Mouse (Mus musculus): ENCODE data around the gene Sys1. TPM values are rescaled to one million over a fixed set of nuclear protein-coding genes. Genes with fewer than 3 reads are reported as not detected.
A peak's percentile ranks its signal among the peaks of the same experiment; 100 is the strongest.

The Sys1 gene
- polyA plus RNA-seq, 1 experiment = 19.8 TPM

DNA sequence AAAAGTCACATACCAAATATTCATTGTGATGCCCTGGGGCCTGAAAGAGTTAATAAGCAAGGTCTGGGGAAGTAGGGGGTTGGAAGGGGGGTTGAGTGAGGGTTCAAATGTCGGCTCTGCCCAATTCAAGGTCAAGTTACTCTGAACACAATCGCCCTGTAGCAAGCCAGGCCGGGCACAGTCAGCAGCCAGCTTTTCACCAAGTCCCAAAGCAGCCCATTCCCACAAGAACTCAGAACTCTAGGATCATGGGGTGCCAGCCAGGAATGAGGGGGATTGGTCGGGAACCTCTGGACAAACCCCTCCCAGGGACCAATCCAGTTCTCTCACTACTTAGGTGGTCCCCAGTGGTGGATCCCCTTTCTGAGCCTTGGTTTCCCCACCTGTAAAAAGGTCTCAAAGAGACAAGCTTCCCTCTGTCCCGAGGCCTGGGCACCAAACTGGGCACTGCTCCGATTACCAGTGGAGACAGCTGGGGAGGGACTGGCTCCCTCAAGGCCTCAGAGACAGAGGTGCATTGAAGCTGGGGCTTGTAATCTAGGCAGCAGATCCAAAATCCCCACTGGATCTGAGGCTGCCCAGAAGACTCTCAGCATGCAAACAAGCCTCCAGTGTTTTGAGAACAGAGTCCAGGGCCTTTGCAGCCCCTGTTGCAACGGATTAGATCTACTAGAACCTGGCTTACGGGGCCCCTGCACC lies 20.4 kb upstream of the Sys1 start:
- H3K27ac ChIP-seq (ENCODE audit: insufficient read depth, low read length) = no peak overlapping the region
- H3K4me1 ChIP-seq (ENCODE audit: control insufficient read depth, insufficient read depth, low read length) = peaks cover 29% of the 10 kb centered on the region

DNA sequence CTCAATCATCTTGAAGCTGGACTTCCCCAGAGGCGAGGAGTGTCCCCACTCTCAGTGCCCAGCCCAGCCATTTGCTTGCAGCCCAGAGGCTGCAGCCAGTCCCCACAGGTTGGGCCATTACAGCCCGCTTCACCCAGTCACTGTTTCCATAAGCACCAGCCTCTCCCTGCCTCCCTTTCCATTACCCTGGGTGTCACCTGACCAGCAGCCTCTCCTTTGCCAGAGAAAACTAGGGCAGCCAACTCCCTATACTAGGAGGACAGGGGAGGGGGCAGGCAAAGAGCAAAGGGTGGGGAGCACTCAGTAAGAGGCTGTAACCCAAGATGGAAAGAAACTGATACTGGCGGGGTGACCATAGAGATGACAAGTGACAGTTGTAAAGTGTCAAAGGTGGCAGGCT lies 19.8 kb upstream of the Sys1 start:
- peak overlapping the region; percentile 14; the same call in 1 of the 2 replicates for H3K9ac ChIP-seq (ENCODE audit: low read depth, poor library complexity, severe bottlenecking)
- H3K4me3 ChIP-seq (ENCODE audit: low read depth, low read length) = no peak overlapping the region
- H3K36me3 ChIP-seq (ENCODE audit: control insufficient read depth, insufficient read depth, low read length, poor library complexity, severe bottlenecking) = no peaks in the 10 kb centered on the region
- H3K9me3 ChIP-seq (replicated peaks; ENCODE audit: control insufficient read depth, insufficient read depth, low read length, poor library complexity, severe bottlenecking) = no peaks in the 10 kb centered on the region
- no peak overlapping the region for H3K27ac ChIP-seq (ENCODE audit: insufficient read depth, low read length)
- peaks cover 27% of the 10 kb centered on the region for H3K4me1 ChIP-seq (ENCODE audit: control insufficient read depth, insufficient read depth, low read length)
- TF ChIP-seq CTCF (IDR thresholded peaks at IDR 0.05; ENCODE audit: low read depth, low read length) (no peak), POLR2A (IDR thresholded peaks at IDR 0.05; ENCODE audit: insufficient read depth, low read length) (no peak), EP300 (IDR thresholded peaks at IDR 0.05; ENCODE audit: insufficient read depth, low read depth, low read length) (no peak)
- no peaks in the 10 kb centered on the region for H3K27me3 ChIP-seq (ENCODE audit: control insufficient read depth, insufficient read depth, low read length, poor library complexity, severe bottlenecking)

More for the DNA sequence above, 20.4 kb upstream of the Sys1 start:
- no peaks in the 10 kb centered on the region for H3K9me3 ChIP-seq (replicated peaks; ENCODE audit: control insufficient read depth, insufficient read depth, low read length, poor library complexity, severe bottlenecking)
- TF ChIP-seq CTCF (IDR thresholded peaks at IDR 0.05; ENCODE audit: low read depth, low read length) = no peak
- no peak for TF ChIP-seq EP300 (IDR thresholded peaks at IDR 0.05; ENCODE audit: insufficient read depth, low read depth, low read length)
- TF ChIP-seq POLR2A (IDR thresholded peaks at IDR 0.05; ENCODE audit: insufficient read depth, low read length) = no peak
- H3K9ac ChIP-seq (ENCODE audit: low read depth, poor library complexity, severe bottlenecking) = peak overlapping the region; percentile 14; the same call in 1 of the 2 replicates
- H3K4me3 ChIP-seq (ENCODE audit: low read depth, low read length) = no peak overlapping the region
- no peaks in the 10 kb centered on the region for H3K36me3 ChIP-seq (ENCODE audit: control insufficient read depth, insufficient read depth, low read length, poor library complexity, severe bottlenecking)
- no peaks in the 10 kb centered on the region for H3K27me3 ChIP-seq (ENCODE audit: control insufficient read depth, insufficient read depth, low read length, poor library complexity, severe bottlenecking)

DNA sequence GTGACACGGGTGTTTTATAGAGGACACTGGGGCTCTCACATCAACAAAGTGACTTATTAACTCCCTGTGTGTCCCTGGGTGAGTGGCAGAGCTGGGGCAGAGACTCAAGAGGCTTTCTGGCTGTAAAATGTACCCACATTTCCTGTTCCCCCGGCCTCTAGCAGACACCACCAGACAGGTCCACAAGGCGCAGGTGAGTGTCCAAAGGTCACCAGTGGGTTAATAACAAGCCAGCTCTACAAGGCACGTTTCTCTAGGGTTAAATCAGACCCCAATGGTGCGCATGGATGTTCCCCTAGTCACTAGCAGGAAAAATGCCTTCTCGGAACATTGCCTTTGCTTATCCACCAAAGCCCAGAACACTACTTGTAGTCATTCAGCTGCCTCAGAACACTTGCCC lies 19.1 kb upstream of the Sys1 start:
- TF ChIP-seq CTCF (IDR thresholded peaks at IDR 0.05; ENCODE audit: low read depth, low read length) = no peak
- TF ChIP-seq POLR2A (IDR thresholded peaks at IDR 0.05; ENCODE audit: insufficient read depth, low read length) = no peak
- TF ChIP-seq EP300 (IDR thresholded peaks at IDR 0.05; ENCODE audit: insufficient read depth, low read depth, low read length) = no peak
- Histone ChIP-seq H3K9me3 (replicated peaks; ENCODE audit: control insufficient read depth, insufficient read depth, low read length, poor library complexity, severe bottlenecking) (no peaks in the 10 kb centered on the region), H3K4me3 (ENCODE audit: low read depth, low read length) (no peak overlapping the region), H3K4me1 (ENCODE audit: control insufficient read depth, insufficient read depth, low read length) (peaks cover 24% of the 10 kb centered on the region), H3K27me3 (ENCODE audit: control insufficient read depth, insufficient read depth, low read length, poor library complexity, severe bottlenecking) (no peaks in the 10 kb centered on the region), H3K36me3 (ENCODE audit: control insufficient read depth, insufficient read depth, low read length, poor library complexity, severe bottlenecking) (no peaks in the 10 kb centered on the region), H3K27ac (ENCODE audit: insufficient read depth, low read length) (no peak overlapping the region), H3K9ac (ENCODE audit: low read depth, poor library complexity, severe bottlenecking) (no peak overlapping the region)

DNA sequence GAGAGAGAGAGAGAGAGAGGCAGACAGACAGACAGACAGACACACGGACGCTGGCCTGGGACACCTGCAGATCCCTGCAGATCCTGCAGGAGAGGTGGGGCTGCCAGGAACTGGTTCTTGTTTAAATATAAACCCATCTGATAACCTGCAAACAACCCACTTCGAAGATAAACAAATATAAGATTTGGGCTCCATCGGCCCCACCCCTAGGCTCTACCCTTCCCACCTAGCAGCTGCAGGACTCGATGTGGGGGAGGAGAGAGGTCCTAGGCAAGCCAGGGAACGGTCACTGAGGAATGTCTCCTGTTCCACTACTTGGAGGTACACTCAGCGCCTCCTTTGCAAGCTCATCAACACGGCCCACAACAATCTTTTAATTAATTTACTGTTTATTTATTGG lies 18.5 kb upstream of the Sys1 start:
- Histone ChIP-seq H3K27me3 (ENCODE audit: control insufficient read depth, insufficient read depth, low read length, poor library complexity, severe bottlenecking) (no peaks in the 10 kb centered on the region), H3K4me3 (ENCODE audit: low read depth, low read length) (no peak overlapping the region), H3K36me3 (ENCODE audit: control insufficient read depth, insufficient read depth, low read length, poor library complexity, severe bottlenecking) (no peaks in the 10 kb centered on the region), H3K9me3 (replicated peaks; ENCODE audit: control insufficient read depth, insufficient read depth, low read length, poor library complexity, severe bottlenecking) (no peaks in the 10 kb centered on the region), H3K27ac (ENCODE audit: insufficient read depth, low read length) (no peak overlapping the region), H3K4me1 (ENCODE audit: control insufficient read depth, insufficient read depth, low read length) (peaks cover 24% of the 10 kb centered on the region), H3K9ac (ENCODE audit: low read depth, poor library complexity, severe bottlenecking) (no peak overlapping the region)
- no peak for TF ChIP-seq POLR2A (IDR thresholded peaks at IDR 0.05; ENCODE audit: insufficient read depth, low read length)

DNA sequence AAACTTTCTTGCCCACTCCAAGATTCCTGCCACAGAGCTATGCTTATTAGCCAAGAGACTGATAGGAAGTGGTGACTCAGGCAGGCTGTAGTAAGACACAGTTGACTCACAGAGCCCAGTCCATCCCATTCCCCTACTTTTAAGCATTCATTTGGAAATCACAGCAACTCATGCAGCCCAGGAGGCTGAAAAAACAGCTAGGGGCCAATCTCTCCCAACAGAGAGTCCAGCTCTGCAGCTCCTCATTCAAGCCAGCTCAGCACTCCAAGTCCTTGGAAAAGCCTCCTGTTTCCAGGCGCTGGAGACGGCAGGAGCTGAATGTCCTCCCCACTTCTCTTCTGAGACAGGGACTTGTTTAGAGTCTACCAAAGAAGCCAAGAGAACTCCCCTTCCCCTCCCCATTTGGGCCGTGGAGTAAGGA lies 17.8 kb upstream of the Sys1 start:
- H3K9me3 ChIP-seq (replicated peaks; ENCODE audit: control insufficient read depth, insufficient read depth, low read length, poor library complexity, severe bottlenecking) = no peaks in the 10 kb centered on the region
- no peak for TF ChIP-seq POLR2A (IDR thresholded peaks at IDR 0.05; ENCODE audit: insufficient read depth, low read length)
- TF ChIP-seq EP300 (IDR thresholded peaks at IDR 0.05; ENCODE audit: insufficient read depth, low read depth, low read length) = no peak
- no peak for TF ChIP-seq CTCF (IDR thresholded peaks at IDR 0.05; ENCODE audit: low read depth, low read length)
- no peak overlapping the region for H3K4me3 ChIP-seq (ENCODE audit: low read depth, low read length)
- no peak overlapping the region for H3K27ac ChIP-seq (ENCODE audit: insufficient read depth, low read length)
- H3K27me3 ChIP-seq (ENCODE audit: control insufficient read depth, insufficient read depth, low read length, poor library complexity, severe bottlenecking) = no peaks in the 10 kb centered on the region
- H3K4me1 ChIP-seq (ENCODE audit: control insufficient read depth, insufficient read depth, low read length) = peaks cover 24% of the 10 kb centered on the region
- H3K9ac ChIP-seq (ENCODE audit: low read depth, poor library complexity, severe bottlenecking) = no peak overlapping the region
- no peaks in the 10 kb centered on the region for H3K36me3 ChIP-seq (ENCODE audit: control insufficient read depth, insufficient read depth, low read length, poor library complexity, severe bottlenecking)

DNA sequence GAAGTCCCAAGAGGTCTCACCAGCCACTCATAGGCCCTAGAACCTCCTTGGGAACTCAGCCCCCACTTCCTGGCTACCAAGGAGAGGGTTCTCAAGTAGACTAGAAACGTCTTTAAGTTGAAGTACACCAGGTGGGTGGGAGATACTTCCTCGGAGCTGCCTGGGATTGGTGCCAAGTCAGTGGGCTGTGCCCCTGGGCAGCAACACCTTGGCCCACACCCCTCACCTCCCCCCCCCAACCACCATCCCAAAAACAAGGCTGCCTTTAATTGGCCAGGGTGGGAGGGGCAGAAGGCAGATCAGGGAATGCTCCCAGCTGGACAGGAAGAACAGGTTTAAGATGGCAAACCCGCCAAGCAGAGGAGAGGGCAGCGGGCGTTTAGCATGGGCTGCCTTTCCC lies 16.4 kb upstream of the Sys1 start:
- H3K27ac ChIP-seq (ENCODE audit: insufficient read depth, low read length) = no peak overlapping the region
- 0 out of 2 replicates have a peak overlapping the region, but pooled peaks have one; percentile 94 for H3K9ac ChIP-seq (ENCODE audit: low read depth, poor library complexity, severe bottlenecking)

More for the DNA sequence above, 16.4 kb upstream of the Sys1 start:
- Histone ChIP-seq H3K4me1 (ENCODE audit: control insufficient read depth, insufficient read depth, low read length) (peaks cover 17% of the 10 kb centered on the region), H3K27me3 (ENCODE audit: control insufficient read depth, insufficient read depth, low read length, poor library complexity, severe bottlenecking) (no peaks in the 10 kb centered on the region), H3K4me3 (ENCODE audit: low read depth, low read length) (peak overlapping the region; percentile 20; the same call in 1 of the 2 replicates), H3K36me3 (ENCODE audit: control insufficient read depth, insufficient read depth, low read length, poor library complexity, severe bottlenecking) (no peaks in the 10 kb centered on the region), H3K9me3 (replicated peaks; ENCODE audit: control insufficient read depth, insufficient read depth, low read length, poor library complexity, severe bottlenecking) (no peaks in the 10 kb centered on the region)
- no peak for TF ChIP-seq EP300 (IDR thresholded peaks at IDR 0.05; ENCODE audit: insufficient read depth, low read depth, low read length)
- TF ChIP-seq POLR2A (IDR thresholded peaks at IDR 0.05; ENCODE audit: insufficient read depth, low read length) = no peak
- no peak for TF ChIP-seq CTCF (IDR thresholded peaks at IDR 0.05; ENCODE audit: low read depth, low read length)

Data from ES-Bruce4 (cell line).